Mouse (Mus musculus) kidney, adult 9 months (tissue): ENCODE results near the gene Sdhaf2.
"Not testable (repeated sequence)": the region's sequence is repeated elsewhere in the genome, so short reads cannot be mapped to it uniquely, and the experiment has no call there.

Experiments
- DNase-seq: peaks from one replicate; pipeline ENCODE4 v3.0.0; 2022

The Sdhaf2 gene

DNA sequence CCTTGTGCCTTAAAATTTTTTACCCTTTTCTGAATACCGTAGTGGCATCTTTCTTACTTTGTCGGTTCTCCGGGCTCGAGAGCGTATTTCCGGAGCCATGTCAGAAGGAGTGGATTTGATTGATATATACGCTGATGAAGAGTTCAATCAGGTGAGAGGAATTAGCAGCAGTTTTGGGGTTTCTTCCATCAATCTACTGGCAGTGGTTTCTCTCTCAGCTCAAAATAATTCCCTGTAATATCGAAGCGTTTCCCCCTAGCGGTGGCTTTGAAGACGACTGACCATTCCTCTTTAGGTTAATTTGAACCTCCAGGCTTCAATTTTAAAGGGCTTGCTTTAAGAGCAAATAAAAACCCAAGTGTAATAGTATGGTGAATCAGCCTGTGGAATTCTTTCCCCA is at the start of gene Sdhaf2:
TSS of gene Sdhaf2 (minus strand) at position 233 of the 400 bp plus-strand sequence.
- no peak for DNase-seq

DNA sequence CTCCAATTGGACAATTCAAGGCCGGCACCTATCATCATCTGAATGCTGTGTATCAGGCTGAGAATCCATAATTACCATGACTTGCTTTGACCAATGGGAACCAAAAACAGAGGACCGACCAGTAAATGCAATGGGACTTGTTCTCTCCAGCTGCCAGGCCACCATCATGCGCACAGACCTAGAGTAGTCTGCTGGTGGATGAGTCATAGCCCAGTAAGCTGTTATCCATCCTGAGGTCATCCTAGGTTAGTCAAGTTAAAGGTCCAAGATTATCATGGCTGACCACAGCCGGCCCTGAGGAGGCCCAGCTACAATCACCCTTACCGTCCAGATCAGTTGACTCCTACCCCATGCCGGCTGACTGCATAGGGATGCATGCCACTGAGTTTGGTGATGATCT is 43.7 kb upstream of the Sdhaf2 start:
- no peak for DNase-seq

DNA sequence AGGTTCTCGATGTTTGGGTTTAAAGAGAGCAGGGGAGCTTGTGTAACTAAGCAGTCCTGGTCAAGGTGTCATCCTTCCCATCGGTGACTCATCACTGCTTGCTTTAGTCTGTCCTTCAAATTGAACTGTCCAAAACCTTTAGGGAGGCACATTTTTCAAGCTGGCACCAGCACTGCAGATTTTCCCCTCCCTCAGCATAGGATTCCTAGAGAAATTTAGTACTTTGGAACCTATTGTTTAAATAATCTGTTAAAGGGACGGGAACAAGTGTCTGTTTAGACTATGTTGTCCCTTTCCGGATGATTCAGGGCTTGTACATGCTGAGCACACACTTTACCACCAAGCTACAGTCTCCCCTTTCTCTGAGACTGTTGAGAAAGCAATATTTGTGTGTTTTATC is 39.3 kb upstream of the Sdhaf2 start:
- DNase-seq, result no peak

DNA sequence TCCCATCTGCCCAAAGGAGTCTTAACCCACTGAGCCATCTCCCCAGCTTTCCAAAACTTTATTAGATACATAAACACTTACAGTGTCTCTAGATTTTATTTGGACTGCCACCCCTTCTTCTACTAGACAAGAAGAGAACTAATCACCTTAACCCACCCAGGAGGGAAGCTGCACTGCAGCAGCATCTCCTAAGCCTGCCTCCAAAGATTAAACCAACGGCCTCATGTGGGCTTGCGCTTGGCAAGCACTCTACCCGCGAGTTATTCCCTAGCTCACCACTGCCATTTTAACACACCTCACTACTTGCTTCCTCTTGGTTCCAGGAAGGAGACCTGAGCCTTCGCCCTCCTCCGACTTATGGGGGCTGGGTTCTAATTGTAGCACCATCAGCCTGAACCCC is 38.3 kb upstream of the Sdhaf2 start:
- DNase-seq, result no peak

DNA sequence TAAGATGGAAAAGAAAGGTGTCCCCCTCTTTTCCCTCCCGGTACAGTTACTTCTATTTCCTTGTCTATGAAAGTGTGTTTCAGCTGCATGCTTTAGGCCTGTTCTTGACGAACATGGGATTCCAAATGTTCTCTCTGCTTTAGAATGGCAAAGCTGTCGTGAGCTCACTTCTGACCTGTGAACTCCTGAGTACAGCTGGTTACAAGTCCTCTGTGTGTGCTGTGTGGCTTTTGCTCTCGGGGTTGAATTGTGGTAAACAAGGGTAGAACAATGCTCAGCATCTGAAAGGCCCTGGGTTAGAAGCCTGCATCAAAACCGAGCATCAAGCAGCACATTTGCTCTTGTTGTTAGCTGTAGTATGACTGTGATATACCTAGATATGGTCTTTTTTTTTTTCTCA is 36.4 kb upstream of the Sdhaf2 start:
- DNase-seq, result no peak

DNA sequence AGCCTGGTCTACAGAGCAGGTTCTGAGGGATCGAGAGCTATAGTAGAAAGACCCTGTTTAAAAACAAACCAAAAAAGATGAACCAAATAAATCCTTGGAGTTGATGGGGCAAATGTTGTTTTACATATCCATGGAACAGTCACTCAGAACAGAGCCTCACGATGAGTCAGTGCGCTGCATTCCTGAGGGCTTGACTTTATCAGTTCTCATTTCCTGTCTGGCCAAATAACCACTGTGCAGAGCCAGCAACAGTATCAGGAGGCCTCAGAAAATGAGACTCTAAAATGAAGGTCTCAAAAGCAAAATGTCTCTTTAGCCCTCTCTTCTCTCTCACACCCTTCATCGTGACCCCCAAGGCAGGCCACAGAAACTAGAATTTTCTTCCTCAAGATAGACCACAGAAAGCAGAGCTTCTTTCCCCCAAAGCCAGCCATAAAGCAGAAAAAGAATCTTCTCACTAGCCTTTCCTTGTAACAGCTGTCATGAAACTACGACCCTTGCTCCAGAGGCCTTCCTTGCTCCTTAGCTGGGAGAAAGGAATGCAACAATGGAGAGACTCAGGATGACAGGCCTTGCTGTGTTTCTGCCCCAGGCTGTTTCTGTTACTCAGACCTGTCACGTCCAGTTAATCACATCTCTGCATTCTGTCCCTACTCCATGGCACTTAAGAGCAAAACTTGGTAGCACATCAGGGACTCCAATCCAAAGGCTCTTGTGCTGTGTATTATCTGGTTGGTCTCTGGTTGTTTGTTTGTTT is 35.8 kb upstream of the Sdhaf2 start:
- DNase-seq, result no peak

DNA sequence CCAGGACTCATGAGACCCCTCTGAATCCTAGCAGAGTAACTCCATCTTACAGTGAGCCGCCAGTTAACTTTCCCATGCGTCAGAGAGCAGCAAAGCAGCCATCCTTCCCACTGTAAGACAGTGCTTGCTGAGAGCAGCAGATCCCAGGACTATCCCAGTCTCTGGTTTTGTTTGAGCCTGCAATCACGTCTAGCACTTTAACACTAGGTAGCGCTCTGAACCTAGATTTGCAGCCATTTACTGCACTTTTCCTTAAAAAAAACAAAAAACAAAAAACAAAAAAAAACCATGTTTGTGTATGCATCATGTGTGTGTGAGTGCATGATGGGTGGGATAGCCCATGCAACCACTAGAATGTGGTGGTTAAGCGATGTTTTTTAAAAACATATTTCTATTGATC is 34.2 kb upstream of the Sdhaf2 start:
- peak; percentile 38 for DNase-seq

DNA sequence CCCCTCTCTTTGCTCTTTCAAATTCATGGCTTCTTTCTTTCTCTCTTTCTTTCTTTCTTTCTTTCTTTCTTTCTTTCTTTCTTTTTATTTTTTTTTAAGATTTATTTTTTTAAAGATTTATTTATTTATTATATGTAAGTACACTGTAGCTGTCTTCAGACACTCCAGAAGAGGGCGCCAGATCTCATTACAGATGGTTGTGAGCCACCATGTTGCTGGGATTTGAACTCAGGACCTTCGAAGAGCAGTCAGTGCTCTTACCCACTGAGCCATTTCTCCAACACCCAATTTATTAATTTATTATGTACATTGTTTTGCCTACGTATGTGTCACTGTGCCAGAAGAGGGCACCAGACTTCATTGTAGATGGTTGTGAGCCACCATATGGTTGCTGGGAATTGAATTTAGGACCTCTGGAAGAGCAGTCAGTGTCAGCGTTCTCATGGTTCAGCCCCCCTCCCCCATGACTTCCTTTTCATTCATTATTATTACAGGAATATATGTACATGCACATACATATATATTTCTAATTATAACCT is 32.0 kb upstream of the Sdhaf2 start:
- not testable (repeated sequence) for DNase-seq

DNA sequence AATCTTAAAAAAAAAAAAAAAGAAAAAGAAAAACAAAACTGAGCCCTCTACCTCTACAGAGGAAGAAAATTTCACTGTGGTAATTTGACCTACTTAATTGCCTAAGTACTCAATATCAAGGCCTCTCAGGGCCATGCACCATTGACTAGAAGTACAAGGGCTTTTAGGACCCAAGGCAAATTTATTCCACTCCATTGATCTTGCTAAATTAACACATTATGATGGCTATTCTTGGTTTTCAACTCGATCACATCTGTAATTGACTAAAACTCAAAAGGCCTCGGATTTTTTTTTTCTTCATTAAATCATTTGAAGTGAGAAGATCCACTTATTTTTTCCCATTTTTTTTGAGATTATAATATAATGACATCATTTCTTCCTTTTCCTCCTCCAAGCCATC is 31.5 kb upstream of the Sdhaf2 start:
- DNase-seq, result no peak

DNA sequence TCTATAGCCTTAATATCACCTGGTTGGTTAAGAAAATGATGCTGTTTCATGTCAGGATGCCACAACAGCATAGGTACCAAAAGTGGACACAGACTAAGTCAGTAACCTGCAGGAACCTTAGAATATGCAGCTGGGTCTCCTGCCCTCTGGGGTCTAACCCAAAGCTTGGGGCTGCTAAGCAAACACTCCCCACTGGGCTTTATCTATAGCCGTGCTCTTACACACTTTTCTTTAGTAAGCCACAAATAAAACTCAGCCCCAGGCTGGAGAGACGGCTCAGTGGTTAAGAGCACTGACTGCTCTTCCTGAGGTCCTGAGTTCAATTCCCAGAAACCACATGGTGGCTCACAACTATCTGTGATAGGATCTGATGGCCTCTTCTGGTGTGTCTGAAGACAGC is 31.1 kb upstream of the Sdhaf2 start:
- no peak for DNase-seq

DNA sequence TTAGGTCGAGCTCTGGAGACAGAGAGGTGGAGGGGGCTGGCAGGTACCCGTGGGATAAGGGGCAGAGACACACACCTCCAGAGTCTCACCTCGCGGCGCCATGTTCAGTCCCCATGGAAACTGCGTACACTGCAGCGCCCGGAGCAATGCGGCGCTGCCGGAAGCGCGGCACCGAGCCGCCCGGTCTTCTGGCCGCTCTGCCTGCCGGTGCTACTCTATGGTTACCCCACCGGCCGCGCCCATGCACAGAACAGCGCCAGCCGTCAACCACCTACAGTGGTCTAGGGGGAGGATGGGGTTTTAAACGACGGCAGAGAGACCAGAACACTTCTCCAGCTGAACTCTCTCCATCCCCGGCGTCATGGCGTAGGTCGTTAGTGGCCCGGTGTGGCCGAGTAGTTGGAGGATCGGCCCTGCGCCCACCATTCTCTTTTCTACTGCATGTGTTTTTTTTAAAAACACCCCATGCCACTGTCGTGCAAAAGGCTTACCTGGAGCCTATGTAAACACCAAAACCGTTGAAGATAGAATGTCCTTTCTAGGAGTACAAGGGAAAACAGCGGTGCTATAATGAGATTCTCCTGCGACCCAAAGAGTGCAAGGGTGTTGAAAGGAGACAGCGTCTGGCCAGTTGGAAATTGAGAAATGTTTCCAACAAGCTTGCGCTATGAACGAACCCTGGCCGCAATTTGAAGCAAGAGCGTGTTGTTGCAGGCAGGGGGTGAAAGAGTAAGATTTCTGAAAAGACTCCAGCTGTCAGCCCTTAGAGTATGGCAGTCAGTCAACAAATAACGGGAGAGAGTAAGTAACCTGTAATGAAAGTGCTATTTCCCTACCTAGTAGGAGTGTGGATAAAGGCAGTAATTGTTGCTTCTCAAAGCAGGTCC is 29.9 kb upstream of the Sdhaf2 start, which contains the start of gene Tmem216:
TSS of gene Tmem216 (minus strand) at position 615 of the 887 bp plus-strand sequence.
- DNase-seq, result peak; percentile 83

DNA sequence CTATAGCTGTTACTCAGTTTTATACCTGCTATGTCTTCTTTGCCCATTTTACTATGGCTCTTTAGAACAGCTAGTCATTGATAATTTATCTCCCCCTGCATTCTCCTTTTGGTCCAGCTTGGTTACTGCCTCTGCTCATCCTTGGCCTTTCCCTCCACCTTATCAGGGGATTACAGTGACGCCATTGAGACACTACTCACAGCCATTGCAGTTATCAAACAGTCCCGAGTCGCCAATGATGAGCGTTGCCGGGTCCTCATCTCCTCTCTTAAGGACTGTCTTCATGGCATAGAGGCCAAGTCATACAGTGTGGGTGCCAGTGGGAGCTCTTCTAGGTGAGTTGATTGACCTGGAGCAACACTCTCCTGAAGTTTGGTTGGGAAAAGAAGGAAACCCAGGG is 13.5 kb upstream of the Sdhaf2 start:
- no peak for DNase-seq

DNA sequence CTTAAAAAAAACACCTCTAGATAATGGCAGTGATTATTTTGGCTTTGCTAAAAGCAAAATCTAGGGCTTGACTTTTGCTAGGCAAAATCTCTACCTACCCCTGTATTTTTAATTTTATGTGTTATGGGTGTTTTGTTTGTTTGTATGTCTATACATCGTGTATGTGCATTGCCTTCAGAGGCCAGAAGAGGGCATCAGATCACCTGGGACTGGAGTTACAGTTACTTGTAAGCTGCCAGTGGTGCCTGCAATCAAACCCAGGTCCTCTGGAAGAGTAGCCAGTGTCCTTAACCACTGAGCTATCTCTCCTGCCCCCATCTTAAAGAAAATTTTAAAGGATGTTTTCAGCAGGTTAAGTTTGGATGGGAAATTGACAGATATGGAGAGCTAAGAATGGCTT is 4.1 kb upstream of the Sdhaf2 start:
- DNase-seq, result no peak

DNA sequence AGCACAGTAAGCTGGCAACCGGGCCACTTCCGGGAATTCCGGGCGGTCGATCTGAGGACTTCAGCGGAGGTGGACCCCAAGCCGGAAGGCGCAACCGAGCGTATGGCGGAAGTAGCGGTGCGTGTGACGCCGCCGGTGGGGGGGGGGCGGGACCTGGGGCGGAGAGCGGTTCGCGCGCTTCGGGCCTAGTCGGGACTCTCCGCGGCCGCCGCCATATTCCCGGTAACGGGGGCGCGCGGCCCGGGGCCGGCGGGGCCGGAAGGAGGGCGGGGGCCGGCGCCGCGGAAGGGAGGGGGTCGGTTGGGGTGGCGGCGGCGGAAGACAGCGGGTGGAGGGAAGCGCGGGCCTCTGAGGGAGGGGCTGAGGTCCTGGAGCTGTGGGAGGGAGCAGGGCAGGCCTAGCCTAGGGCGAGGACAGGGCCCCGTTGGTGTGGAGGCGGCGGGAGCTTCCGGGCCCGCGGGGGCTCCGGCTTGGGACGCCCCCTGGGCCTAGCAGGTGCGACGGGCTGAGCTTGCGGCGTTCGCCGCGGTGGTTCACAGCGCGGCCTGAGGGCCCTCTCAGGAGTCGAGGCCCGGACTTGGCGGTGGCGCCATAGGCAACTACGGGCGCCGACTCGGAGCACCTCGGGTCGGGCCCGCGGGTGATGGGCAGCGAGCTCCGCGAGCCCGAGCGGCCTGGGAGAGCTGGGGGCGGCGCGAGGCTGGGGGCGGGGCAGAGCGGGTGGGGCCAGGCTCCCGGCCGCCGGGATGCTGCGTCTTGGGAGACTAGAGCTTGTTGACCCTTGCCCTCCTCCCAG is 638 bp downstream of the Sdhaf2 start, which contains the start of gene Cpsf7:
TSS of gene Cpsf7 (plus strand) at position 161 of the 796 bp plus-strand sequence.
- peak; percentile 92 for DNase-seq

DNA sequence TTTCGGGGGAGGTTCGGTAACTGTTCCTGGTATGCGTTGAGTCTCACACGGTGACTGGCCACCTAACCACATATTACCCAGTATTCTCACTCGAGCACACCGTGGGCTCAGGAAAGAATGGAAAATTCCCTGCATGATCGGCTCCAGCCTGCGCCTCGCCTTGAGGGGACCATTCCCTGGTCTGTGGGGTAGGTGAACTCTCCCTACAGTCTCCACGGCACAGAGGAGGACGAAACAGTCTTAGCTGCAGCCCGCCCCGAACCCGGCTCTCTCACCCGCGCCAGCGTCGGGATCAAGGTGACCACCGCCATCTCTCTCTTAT is 1.2 kb downstream of the Sdhaf2 start:
- DNase-seq, result no peak

DNA sequence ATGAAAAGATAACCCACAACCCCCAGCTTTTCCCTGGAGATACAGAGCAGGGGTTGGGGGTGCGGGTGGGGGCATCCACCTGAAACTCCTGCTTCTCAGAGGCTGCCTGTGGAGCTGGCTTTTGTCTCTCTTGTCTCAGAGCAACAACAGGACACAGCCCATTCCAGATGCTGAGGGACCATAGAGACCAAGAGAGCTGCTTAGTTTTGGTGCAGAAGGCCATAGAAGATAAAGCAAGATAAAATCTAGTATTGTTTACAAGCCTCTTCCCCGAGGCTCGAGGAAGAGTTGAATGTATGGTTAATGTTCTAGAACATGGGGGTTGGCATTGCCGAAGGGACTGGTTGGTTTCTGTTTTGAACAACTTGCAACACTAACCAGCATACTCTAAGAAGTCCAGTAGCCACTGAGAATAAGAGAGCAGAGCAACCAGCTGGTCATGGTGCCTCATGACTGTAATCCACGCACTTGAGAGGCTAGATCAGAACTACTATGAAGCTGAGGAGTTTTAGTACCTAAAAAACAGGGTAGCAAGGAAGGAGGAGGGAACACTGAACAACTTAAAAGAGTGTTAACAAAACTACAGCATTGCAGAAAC is 2.4 kb downstream of the Sdhaf2 start:
- DNase-seq, result no peak

DNA sequence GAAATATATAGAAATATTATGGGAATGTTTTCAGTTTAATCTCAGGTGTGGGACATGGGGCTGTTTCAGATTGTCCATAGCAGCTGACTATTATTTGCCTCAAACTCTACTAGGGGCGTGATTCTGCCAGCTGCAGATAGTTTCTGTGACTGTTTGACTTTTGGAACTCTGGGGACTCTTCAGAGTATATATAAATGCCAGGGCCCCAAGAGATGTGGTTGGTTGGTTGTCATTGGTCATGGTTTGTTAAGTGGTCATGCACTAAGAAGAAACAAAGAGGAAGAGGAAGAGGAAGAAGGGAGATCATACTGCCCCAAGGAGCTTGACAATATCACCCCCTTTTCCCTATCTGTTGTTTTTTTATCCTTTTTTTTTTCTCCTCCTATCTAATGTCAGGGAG is 4.0 kb downstream of the Sdhaf2 start:
- no peak for DNase-seq

DNA sequence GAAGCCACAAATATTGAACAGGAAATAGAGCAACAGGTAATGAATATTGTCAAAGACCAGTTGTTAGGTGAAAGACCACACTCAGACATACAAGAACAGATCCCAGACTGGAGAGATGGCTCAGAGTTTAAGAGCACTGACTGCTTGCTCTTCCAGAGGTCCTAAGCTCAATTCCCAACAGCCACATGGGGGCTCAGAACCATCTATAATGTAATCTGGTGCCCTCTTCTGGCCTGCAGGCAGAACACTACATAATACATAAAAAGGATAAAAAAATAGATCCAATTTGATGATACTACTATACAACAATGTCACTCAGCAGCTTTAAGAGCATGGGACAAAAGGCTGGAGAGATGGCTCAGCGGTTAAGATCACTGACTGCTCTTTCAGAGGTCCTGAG is 5.6 kb downstream of the Sdhaf2 start:
- peak; percentile 24 for DNase-seq

DNA sequence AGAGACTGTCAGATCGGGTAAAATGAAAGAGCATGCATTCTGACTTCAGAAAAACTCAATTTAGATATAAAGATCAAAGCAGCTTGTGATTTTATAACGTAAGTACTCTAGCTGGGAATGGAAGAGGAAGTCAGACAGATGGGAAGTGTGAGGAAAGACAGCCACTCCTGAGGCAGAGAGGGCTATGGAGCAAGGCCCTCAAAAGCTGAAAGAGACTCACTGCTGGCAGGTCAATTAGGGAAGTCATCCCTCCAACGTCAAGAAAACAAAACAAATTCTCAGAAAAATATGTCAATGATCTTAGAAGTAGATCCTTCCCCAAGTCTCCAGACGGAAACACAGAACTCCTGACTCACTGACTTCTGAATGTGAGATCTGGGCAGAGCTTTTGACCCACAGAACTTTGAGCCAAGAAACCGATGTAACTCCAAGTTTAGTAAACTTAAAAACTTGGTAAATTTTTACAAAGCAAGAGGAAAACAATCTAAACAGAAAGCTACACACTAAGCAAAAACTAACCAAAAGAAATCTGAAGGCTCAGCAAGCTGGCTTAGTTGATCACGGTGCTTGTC is 15.1 kb downstream of the Sdhaf2 start:
- DNase-seq, result peak; percentile 40

DNA sequence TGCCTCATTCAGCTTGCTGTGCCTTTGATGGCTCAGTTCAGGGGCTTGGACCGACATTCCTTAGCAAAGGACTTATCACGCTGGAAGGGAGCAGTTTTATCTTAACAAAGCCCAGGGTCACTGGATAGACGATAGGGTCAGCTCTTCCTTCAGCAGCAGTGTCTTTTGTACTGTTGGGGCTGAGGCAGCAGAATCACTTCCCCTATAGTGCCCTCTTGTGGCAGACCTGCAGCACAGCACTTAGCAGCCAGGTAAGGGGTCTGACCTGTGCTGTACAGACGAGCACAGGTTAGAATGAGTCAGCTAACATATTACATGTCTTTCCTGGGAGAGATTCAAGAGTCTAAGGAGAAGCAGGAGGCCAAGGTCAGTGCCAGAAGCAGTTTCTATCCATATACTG is 23.4 kb downstream of the Sdhaf2 start:
- DNase-seq, result peak; percentile 40

DNA sequence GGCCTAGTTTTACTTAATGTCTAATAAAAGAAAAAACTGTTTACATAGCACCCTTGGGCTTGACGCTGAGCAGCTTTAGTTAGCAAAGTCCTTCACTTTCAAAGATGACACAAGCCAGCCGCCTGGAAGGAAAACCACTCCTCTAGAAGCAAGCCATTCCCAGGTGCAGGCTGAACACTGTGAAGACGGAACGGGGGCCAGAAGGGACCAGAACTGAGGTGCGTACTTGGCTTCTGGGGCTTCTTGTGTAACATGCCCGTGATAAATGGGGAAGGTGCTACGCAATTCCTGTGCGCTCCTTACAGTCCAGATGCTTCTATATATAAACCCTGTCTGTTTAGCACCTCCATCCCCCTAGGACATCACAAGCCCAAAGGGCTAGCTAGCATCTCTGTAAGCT is 25.4 kb downstream of the Sdhaf2 start:
- DNase-seq, result no peak

DNA sequence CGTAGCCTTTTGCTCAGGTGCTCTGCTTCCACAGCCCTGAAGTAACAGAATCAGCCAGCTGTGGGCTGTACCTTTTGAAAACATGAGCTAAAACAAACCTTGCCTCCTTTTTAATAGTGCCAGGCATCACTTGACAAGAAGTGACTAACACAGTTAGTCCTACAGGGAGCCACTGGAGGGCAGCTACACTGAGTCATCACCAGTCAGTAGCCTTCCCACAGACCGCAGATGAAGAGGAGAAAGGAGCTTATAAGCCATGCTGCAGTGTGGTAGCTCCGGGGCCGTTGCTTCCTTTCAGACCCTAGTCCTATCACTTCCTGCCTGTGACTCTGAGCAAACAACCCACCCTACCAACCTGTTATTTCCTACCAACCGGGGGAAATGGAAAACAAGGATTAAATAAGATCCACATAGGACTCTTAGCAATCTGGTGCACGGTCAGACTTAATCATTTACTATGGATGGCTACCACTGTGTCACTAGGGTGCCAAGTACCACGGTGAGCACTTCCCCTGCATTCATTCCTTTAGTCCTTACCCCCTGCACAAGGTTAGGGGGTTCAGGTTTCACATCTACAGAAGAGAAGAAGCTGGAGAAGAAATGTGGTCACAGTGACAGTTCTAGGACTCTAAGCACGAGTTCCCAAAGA is 28.3 kb downstream of the Sdhaf2 start:
- DNase-seq, result no peak
